Mouse (Mus musculus) spleen, embryonic (tissue): ENCODE data around the gene Fkbp14.

Experiments used
- CTCF ChIA-PET: fragments of 350-600 bp; sonication (Branson Sonifier 250); formaldehyde crosslinking; loops from one replicate; lab custom pipeline; 2022; lab: Charles Lee

Gene Fkbp14

DNA sequence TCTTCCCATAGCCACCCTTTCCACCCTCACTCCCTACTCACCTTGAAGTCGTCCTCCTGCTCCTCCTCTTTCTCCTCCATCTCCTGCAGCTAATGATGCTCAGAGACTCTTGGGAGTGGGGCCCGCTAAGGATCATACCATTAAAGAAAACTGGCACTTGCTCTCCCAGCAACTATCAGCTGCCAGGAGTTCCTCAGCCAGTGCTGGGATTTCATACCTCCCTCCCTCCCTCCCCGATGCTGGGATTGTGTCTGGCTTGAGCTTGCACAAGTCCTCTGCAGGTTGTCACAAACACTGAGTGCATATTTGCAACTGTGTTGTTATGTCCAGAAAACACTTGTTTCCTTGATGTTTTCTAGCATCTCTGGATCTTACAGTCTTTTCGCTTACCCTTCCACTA lies at the start of gene Fkbp14:
Gene Fkbp14 (minus strand): TSS at position 101 of the 400 bp plus-strand sequence.
- CTCF ChIA-PET = no interaction called here

DNA sequence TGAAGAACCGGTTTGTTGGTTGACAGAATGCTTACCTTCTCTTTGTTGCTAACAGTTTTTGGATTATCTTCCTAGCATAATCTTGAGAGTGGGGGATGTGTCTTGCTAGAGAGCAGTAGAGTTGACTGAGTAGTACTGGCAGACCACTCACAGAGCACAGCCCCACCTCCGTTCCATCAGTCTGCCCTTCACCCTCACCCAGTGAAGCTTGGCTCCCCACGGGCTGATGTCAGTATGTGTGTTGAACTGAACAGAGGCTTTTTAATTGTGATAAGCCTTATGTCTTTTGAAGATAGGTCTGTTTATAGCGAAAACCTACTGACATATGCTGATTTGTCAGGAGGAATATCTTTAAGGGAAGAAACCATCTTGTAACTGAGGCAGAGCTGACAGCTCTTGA lies 46.1 kb upstream of the Fkbp14 start:
- CTCF ChIA-PET = no interaction called here

DNA sequence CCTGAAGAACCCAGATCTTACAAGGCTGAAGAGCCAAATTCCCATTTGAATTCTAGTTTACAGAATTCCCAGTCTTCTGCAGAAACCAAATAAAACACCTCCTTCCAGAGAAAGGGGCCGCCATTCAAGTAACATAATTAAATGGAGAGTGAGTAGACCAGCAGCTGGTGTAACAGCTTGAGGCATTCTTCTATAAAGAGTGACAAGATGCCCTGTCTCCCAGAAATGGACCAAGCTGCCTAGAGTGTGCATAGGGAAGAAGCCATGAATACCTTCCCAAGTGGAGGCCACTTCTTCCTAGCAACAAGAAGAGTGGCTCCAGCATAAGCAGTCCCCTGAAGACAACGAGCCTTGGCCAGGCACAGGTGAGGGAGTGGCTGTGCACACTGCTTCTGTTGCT lies 44.8 kb upstream of the Fkbp14 start:
- CTCF ChIA-PET = no interaction called here

DNA sequence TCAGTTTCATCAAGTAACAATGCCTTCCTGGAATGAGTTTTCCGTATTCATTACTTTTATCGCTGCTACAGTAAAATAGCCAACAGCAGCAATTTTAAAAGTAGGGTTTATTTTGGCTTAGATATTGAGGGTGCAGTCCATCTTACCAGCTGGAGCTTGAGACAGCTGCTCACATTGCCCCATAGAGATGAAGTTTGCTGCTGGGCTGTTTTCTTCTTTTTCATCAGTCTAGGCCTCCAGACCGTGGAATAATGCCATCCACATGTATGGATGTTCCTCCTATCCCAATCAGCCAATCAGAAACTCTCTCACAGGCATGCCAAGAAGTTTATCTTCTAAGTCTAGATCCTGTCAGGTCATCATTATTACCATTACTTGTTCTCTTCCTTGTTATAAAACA lies 42.8 kb upstream of the Fkbp14 start:
- CTCF ChIA-PET = no interaction called here

DNA sequence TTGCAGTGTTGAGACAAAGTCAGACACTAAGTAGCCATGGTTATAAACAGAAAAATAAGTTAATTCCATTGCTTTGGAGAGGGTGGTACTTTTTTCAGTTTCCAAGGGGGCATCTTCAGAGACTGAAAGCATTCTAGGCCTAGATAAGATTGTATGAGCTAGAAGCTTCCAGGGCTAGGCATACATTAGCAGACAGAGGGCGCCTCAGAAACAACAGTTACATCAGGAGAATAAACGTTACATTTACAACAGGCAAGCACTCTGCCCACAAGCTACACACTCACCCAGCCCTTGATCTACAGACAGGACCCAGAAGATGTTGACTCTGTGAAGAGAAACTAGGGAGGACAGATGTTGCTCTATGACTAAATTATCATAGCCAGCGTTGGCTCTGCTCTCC lies 34.4 kb upstream of the Fkbp14 start:
- CTCF ChIA-PET = no interaction called here

DNA sequence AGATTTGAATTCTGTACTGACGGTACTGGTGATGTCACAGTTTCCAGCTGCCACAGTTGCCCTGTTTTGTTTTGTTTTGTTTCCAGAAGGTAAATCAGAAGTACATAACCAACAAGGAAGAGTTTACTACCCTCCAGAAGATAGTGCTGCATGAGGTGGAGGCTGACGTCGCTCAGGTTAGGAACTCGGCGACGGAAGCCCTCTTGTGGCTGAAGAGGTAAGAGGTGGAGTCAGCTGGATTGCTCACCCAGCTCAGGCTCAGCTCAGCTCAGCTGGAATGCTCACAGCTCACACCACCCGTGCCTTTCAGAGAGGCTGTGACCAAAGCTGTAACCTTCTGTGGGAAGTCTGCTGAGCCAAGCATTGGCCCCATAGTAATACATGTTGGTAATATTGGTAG lies 32.6 kb upstream of the Fkbp14 start:
- CTCF ChIA-PET = no interaction called here

DNA sequence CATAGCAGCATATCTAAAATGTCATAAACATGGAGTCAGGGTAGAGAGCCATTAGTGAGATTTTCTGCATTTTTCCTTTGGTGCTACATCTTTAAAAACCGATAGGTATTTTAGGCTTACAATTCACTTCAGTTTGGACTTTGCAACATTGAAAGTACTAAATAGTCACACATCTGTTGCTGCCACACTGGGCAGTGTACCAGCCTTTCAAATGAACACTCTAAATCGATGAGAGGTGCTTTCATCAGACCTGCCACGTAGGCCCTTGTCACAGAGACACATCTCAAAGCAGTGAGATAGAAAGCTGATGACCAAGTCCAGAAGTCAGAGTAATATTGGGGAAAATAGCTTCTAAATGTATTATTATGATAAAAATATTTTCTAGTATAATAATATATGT lies 31.3 kb upstream of the Fkbp14 start:
- CTCF ChIA-PET = interaction anchor here (0.7 kb wide), 1 partner anchor 1751 kb away, joined by 4 read pairs; no protein-coding TSS in a partner anchor

DNA sequence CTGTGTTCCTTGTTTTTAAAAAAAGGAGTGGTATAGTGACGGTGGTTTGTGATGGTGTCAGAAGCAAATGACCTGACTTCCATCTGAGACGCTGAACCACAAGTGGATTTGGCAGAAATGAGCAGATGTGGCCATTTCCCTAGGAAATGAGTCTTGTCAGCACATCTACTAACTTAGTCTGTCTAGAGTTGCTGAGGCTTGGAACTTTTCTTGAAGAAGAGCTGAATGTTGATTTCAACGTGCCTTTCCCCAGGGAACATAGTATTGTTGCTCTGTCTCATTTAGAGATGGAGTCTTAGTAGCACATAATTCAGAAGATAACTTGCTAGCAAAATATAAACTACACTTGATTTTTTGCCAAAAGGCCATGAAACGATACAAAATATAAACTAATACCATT lies 23.2 kb upstream of the Fkbp14 start:
- CTCF ChIA-PET = no interaction called here

DNA sequence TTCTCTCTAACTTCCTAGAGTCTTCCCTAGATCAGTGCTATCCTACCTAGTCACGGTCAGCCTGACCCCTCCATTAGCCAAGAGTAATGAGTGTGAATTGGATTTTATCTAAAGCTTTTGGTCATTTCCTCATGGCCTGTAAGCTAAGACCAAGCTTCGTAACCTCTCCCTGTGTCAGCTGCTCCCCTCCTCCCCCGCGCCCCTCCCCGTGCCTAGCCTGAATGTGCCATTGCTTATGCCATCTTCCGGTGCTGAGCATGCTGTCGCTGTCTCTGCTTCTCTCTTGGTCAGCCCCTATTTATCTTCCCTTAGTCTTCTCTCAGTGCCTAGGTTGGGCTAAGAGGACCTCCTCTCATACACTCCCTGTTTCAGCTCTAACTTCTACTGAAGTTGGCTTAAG lies 22.4 kb upstream of the Fkbp14 start:
- CTCF ChIA-PET = no interaction called here

DNA sequence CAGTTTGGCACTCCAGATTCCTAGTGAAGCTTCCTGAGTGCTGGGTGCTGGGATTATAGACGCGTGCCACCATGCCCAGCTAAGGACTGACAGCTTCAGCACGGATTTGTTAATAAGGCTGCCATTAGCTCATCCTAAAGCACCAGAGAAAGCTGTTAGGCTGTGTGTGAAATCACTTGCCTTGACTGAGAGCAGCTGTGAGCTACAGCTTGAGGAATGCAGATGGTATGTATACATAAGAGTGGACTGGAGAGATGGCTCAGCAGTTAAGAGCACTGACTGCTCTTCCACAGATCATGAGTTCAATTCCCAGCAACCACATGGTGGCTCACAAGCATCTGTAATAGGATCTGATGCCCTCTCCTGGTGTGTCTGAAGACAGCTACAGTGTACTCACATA lies 20.3 kb upstream of the Fkbp14 start:
- CTCF ChIA-PET = no interaction called here

DNA sequence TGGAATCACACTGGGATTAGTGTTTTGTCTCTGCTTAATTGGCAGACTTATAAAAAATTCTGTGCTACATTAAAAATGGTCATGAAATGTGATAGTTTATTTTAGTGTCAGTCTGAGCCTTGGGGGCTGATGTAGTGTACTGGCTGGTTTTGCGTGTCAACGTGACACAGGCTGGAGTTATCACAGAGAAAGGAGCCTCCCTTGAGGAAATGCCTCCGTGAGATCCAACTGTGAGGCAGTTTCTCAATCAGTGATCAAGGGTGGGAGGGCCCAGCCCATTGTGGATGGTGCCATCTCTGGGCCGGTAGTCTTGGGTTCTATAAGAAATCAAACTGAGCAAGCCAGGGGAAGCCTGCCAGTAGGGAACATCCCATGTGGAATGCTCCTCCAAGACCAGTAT lies 9.1 kb upstream of the Fkbp14 start:
- CTCF ChIA-PET = no interaction called here

DNA sequence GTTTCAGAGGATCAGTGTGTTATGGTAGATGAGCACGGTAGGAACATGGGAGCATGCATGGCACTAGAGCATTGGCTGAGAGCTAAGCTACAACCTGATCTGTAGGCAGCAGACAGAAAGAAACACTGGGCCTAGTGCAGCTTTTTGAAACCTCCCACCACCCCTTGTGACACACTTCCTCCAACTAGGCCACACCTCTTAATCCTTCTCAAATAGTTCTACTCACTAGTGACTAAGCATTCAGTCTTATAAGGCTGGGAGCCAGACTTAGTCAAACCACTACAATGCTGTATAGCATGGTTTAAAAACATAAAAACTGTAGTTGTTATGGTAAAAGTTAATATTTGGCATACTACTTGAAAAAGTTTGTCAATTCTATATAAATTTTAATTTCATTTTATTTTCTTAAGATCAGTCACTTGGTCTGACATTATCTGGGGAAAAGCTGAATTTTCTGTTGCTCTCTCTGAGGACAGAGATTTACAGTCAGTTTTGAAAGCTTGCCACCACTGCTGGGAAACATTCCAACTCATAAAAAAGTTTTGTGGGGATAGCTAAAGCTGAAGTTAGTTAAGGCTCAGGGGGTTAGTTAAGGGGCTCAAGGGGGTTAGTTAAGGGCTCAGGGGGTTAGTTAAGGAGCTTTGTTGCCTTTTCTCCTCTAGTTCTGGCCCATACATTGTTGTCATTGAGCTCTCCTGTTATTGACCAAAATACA lies 7.0 kb upstream of the Fkbp14 start:
- CTCF ChIA-PET = no interaction called here

DNA sequence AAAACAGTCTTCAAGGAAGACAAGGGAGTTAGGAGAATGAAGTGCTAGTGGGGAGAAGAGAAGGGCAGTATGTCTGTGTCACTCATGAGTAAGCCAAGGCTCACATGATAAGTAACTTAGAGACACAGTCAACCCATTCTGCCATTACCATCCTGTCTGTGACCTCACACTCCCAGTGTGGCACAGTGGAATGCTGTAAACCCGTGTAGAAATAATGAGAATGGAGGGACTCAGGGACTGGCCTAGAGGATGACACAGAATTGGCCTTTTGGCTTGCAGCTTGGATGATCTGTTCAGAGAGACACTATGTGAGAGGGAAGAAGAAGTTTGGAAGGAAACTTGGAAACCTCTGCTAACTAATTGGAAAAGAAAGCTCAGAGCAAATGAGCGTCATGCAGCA lies 5.8 kb upstream of the Fkbp14 start:
- CTCF ChIA-PET = no interaction called here

DNA sequence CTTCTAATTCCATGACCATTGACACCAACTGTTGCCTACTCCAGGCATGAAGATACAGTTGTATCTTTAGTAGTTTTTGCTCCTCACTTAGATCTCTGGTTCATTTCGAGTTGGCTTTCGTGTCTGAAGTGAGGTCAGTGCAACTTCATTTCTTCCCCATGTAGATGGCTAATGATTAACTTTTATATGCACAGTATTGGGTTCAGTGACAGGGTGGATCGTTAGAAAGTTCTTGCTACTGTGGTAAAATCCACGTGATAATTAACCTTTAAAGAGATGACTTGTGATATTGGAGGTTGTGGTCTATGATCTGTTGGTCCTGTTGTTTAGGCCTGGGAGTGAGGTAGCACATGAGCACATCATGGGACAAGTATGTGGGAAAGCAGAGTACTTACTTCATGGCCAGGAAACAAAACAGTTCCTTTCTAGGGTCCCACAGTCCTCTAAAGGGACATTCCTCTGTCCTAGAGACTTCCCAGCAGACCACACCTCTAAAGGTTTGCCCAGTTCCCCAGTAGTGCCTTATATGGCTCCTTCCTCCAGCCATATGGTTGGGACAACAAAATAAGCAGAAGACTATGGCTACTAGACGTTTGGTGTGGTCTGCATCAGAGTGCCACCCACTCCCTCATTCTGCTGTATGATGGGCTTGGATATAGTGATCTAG lies 3.7 kb upstream of the Fkbp14 start:
- CTCF ChIA-PET = no interaction called here

DNA sequence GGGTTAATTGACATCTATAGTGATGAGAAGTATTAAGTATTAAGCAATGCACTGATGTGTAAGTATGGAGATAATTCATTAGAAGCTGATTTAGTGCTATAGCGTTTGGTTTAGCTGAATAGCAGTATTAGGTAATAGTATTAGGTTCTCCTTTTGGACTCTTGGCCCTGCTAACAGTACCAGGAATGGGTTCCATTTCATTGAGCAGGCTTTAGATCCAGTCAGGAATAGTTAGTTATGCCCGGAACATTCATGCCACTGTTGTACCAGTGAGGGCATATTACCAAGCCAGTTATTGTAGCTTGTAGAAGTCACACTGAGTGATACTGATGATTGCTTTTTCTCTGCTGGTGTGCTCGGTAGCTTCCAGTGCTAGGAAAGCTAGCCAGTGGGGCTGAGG lies 603 bp upstream of the Fkbp14 start:
- CTCF ChIA-PET = interaction anchor here (0.6 kb wide), 1 partner anchor 17 kb away, joined by 3 read pairs; no protein-coding TSS in a partner anchor

DNA sequence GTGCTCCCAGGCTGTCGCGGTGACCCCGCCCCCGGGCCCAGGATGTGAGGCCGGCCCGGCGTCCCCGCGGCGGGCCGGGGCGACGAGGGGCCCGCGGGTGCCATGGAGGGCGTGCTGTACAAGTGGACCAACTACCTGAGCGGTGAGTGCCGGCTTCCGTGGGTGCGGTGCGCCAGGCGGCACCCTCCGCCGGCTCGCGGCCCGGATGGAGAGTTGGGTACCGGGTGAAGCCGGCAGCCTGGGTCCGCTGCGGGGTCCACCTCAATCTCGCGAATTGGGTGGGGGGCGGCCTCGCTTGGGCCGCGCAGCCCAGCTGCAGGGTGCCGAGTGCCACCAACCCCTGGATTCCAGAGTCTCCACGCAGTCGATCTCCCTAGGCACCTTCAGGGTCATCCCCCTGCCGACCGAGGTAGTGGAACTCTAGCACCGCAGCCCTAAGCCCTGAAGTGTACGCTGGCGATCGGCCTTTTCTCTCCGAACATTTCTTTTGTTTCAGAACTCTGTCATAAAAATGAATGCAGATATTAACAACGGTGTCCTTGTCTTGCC lies 1.7 kb downstream of the Fkbp14 start:
- CTCF ChIA-PET = interaction anchor here (0.6 kb wide), 1 partner anchor 403 kb away, joined by 7 read pairs; no protein-coding TSS in a partner anchor

DNA sequence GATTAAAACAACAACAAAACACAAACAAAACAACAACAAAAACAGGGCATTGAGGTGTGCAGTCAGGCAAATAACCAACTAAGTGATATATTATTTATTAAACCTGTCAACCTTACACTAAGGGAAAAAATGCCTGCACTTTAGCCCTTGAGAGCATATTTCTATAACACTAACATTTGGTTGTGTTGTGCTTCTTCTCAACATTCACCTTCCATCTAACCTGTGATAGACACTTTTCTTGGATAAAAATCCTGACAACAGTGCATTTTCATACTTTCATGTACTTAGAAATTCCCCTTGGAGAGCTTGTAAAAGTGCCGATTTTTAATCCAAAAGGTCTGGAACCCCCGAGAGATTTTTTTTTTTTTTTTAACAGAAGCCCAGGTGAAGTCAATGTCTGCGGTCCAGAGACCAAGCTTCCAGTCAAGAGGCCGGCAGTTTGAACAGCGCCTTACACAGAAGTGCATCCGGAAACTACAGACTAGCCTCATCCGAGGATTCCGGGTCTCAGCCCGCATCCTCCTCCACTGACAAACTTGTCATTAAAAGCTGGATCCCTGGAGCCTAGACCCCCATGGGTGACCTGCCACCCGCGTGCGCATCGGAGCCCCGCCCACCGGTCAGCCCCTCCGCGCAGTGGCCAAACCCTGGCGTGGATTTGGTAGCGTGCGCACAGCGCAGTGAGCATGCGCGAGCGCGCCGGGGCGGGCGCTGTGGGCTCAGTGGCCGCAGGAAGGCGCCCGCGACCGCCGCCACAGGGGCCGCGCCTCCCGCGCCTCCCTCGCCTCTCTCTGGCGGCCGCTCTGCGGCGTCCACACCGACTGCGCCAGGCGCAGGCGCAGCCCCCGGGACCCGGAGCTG lies 2.4 kb downstream of the Fkbp14 start, which contains the start of gene Plekha8:
Gene Plekha8 (plus strand): TSS at position 643 of the 861 bp plus-strand sequence.
- CTCF ChIA-PET = no interaction called here

DNA sequence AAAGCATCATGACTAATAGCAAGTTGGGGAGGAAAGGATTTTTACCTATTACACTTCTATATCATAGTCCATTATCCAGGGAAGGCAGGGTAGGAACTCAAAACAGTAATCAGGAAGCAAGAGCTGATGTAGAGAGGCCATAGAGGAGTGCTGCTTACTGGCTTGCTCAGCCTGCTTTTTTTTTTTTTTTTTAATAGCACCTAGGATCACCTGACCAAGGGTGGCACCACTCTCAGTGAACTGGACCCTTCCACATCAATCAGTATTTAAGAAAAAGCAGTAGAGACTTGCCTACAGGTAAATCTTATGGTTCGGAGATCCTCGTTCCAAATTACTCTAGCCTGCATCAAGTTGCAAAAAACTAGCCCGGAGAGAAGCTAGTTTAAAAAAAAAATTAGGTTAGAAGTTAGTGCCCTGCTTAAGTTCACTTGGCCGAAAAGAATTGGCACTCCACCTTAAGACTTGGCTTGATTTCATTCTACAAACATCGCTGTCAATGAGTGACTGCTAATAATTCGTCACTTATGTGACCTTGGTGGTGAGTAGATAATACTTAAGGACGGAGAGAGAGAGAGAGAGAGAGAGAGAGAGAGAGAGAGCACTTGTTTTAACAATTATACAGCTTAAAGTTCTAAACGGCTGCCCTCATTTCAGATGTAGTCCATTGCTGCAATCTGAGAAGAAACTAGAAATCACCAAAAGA lies 3.2 kb downstream of the Fkbp14 start:
- CTCF ChIA-PET = no interaction called here

DNA sequence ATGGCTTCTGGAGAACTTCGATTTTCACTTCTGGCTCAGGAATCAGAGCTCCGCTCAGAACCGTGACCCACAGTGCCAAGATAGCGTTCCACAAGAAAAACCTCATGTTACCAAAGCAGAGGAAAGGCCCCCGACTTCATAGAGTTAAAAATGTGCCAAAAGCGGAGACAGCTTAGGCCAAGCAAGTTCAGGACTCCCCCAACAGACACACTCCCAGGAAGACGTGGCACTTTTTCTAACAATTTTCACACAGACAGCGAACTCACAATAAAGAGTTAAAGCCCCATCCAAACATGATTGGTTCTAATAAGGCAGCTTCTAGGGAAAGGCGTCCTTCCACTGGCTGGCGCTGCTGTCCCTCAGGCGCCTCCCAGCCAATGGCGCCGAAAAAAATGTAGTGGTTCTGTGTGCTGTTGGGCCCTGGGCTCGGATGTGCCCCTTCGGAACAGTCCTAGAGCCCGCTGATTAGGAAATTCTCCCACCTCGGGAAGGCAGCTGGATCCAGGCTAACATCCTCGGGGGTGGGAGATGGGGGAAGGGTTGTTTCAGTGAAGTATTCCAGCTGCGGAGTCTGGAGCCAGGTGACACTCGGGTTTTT lies 4.1 kb downstream of the Fkbp14 start:
- CTCF ChIA-PET = no interaction called here

DNA sequence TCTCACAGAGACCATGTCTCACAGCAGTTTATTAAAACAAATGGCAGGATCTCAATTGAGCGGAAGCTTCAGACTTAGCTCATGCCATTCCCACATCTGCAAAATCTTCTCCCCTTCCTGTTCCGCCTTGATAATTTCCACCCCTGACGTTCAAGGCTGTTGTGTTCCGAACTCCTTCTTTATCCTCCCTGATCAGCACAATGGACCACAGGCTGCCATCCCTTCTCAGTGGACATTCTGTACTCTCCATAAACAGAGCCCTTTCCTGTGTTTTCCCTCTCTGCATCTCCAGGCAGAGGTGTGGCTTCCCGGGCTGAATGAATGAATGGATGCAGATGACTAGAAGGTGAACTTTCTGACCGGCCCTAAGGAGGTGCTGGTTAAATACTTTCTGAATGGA lies 5.3 kb downstream of the Fkbp14 start:
- CTCF ChIA-PET = no interaction called here

DNA sequence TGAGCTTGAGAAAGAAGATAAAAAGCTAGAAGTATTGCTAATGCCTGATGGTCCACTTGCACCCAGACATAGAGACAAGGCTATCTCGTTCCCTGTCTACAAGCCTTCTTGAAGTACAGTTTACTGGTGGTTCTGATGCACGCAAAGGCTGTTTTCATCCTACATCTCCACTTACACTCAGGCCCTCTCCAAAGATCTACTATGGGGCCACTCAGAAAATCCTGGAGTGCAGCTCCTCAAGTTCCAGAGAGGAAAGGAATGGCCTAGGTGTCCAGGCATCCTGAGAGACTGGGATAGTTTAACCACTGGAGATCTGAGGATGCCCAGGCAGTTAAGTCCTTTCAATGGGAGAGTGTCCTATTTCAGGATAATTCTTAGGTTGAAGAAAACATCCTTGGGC lies 6.4 kb downstream of the Fkbp14 start:
- CTCF ChIA-PET = no interaction called here
